Mouse (Mus musculus) right cerebral cortex, postnatal 10 days (tissue): ENCODE results near the gene Tceal3.
"Not testable (repeated sequence)": the region's sequence is repeated elsewhere in the genome, so short reads cannot be mapped to it uniquely, and the experiment has no call there.

Experiments used
- DNase-seq, 2 experiments: peaks; one replicate each; pipeline ENCODE4 v3.0.0; 2021; ENCODE audit warnings: low spot score in 2 of 2

The Tceal3 gene

GRCm38 (mm10) chrX:136707446-136708167, 117.0 kb downstream of the Tceal3 start, which contains the start of gene Tceal1:
Gene Tceal1, plus strand, starts transcription at chrX:136707982.
- DNase-seq = peak; percentile 78 to 87

- peak; percentile 70 for DNase-seq
These were observed 117.6 kb downstream of the Tceal3 start for GRCm38 (mm10) chrX:136708168-136708681.

GRCm38 (mm10) chrX:136708782-136709181, 118.1 kb downstream of the Tceal3 start:
- no peak for DNase-seq

GRCm38 (mm10) chrX:136714742-136715474, 124.3 kb downstream of the Tceal3 start:
- DNase-seq = not testable (repeated sequence)
